Mouse (Mus musculus): ENCODE measurements around the gene Actb.

DNA sequence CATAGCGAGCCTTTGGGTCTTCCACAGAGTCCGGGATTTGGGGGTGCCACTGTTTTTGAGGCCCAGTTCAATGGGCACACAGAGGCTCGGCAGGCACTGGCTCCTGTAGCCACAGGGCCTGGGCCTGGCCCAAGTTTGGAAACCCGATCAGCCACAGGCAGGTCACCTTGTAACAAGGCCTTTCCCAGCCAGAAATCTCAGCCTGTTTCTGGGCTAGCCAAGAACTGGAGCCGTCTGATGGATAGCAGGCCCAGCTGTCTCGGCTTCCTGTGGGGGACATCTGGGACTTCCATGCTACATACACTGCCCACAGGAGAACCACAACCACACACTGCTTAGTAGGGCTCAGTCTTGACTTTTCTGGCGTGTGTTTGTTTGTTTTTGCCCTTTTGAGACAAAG is 10.0 kb upstream of the Actb start:
- TF ChIP-seq POLR2A (IDR thresholded peaks at IDR 0.05; ENCODE audit: low read depth, low read length) (no peak), CTCF (conservative IDR thresholded peaks at IDR 0.05; ENCODE audit: insufficient read depth, insufficient read length, low read depth, low read length) (no peak)

Data from kidney, adult 2 months (tissue).